Mouse (Mus musculus) left cerebral cortex, postnatal 14 days (tissue): ENCODE measurements around the gene Gm29776. TPM values are rescaled to one million over a fixed set of nuclear protein-coding genes. Genes with fewer than 3 reads are reported as not detected.

Experiments used
- DNase-seq, 2 experiments: peaks; one replicate each; pipeline ENCODE4 v3.0.0; 2021 to 2022; ENCODE audit warnings: low spot score in 2 of 2, mixed read lengths in 1 of 2
- intact Hi-C: fragments of 180-260 bp; cut with DNase I; formaldehyde crosslinking; loops from one replicate; pipeline ENCODE4 v1.15.1; 2025
- long read RNA-seq, 2 experiments: library from polyadenylated mRNA; stranded (forward); transcript quantifications; one replicate each; pipeline ENCODE4 v2.0.0; 2021
- total RNA-seq, 2 experiments: library from RNA; stranded (reverse); gene quantifications; 2 replicates each; pipeline ENCODE4 v1.2.3; 2021

Gm29776 gene
- not detected for total RNA-seq
- long read RNA-seq, experiment 1: 0 reads
- long read RNA-seq, experiment 2: 0 reads

- DNase-seq: no peak
- intact Hi-C loops: no loop called here
These were observed at the start of gene Gm29776 for GRCm38 (mm10) chr14:54698733-54699132. Gene Gm29776, minus strand, starts transcription at chr14:54698833.

GRCm38 (mm10) chr14:54746038-54746437 is 47.4 kb upstream of the Gm29776 start:
- no peak for DNase-seq
- intact Hi-C loops: no loop called here

- DNase-seq: no peak
- intact Hi-C loops: no loop called here
These were observed 45.8 kb upstream of the Gm29776 start for GRCm38 (mm10) chr14:54744473-54744872.

GRCm38 (mm10) chr14:54742375-54742774 is 43.7 kb upstream of the Gm29776 start:
- intact Hi-C loops: no loop called here
- no peak for DNase-seq

GRCm38 (mm10) chr14:54741721-54742120 is 43.1 kb upstream of the Gm29776 start:
- intact Hi-C loops: no loop called here
- DNase-seq: no peak

- intact Hi-C loops: no loop called here
These were observed 39.0 kb upstream of the Gm29776 start for GRCm38 (mm10) chr14:54737634-54738033.

GRCm38 (mm10) chr14:54736555-54737552 is 38.2 kb upstream of the Gm29776 start:
- intact Hi-C loops: no loop called here
- DNase-seq: peak; percentile 70 to 75

More at GRCm38 (mm10) chr14:54737634-54738033, 39.0 kb upstream of the Gm29776 start:
- DNase-seq: no peak

GRCm38 (mm10) chr14:54735221-54735620 is 36.6 kb upstream of the Gm29776 start:
- no peak for DNase-seq
- intact Hi-C loops: no loop called here

- no peak for DNase-seq
- intact Hi-C loops: no loop called here
These were observed 35.4 kb upstream of the Gm29776 start for GRCm38 (mm10) chr14:54734004-54734403.

GRCm38 (mm10) chr14:54732206-54732605 is 33.6 kb upstream of the Gm29776 start:
- intact Hi-C loops: no loop called here

GRCm38 (mm10) chr14:54730305-54730704 is 31.7 kb upstream of the Gm29776 start:
- DNase-seq: peak in 1 of 2 experiments; percentile 47
- intact Hi-C loops: no loop called here

More at GRCm38 (mm10) chr14:54732206-54732605, 33.6 kb upstream of the Gm29776 start:
- no peak for DNase-seq

- DNase-seq: no peak
- intact Hi-C loops: no loop called here
These were observed 30.4 kb upstream of the Gm29776 start for GRCm38 (mm10) chr14:54728823-54729653.

GRCm38 (mm10) chr14:54727565-54727964 is 28.9 kb upstream of the Gm29776 start:
- DNase-seq: no peak
- intact Hi-C loops: no loop called here

GRCm38 (mm10) chr14:54724049-54724448 is 25.4 kb upstream of the Gm29776 start:
- intact Hi-C loops: no loop called here
- DNase-seq: no peak

GRCm38 (mm10) chr14:54721711-54722110 is 23.1 kb upstream of the Gm29776 start:
- DNase-seq: no peak
- intact Hi-C loops: no loop called here

- intact Hi-C loops: no loop called here
- no peak for DNase-seq
These were observed 22.2 kb upstream of the Gm29776 start for GRCm38 (mm10) chr14:54720654-54721350.

GRCm38 (mm10) chr14:54720041-54720440 is 21.4 kb upstream of the Gm29776 start:
- intact Hi-C loops: no loop called here
- no peak for DNase-seq

GRCm38 (mm10) chr14:54715402-54715801 is 16.8 kb upstream of the Gm29776 start:
- no peak for DNase-seq
- intact Hi-C loops: loop anchor here (2.0 kb wide), 2 partner anchors 65 to 145 kb away; partner anchors contain the start of gene Slc7a8

GRCm38 (mm10) chr14:54714617-54715081 is 16.0 kb upstream of the Gm29776 start:
- intact Hi-C loops: loop anchor here (1.0 to 2.0 kb wide), 4 partner anchors 66 to 146 kb away; partner anchors contain the start of gene Slc7a8
- DNase-seq: no peak
